Mouse (Mus musculus) liver, embryonic 14.5 days (tissue): ENCODE results near the gene Trp73. TPM values are rescaled to one million over a fixed set of nuclear protein-coding genes. Genes with fewer than 3 reads are reported as not detected.
A peak's percentile ranks its signal among the peaks of the same experiment; 100 is the strongest.

Source experiments
- ATAC-seq: fragments of 200-750 bp; cut with Nextera tagmentation; 2 replicates; pipeline ENCODE4 v1.8.0; 2017; ENCODE audit warnings: moderate number of reproducible peaks, mild to moderate bottlenecking, moderate library complexity; ENCODE audit not compliant: insufficient read depth
- DNase-seq, 3 experiments: peaks; one replicate each; pipeline ENCODE4 v3.0.0-alpha.2; 2012 to 2013; ENCODE audit warnings: low read depth in 3 of 3, low spot score in 3 of 3
- H3K27ac ChIP-seq: fragments of 300-500 bp; sonication (generic); 2 replicates; pipeline ENCODE4 v1.5.1; 2014; ENCODE audit warnings: moderate library complexity, mild to moderate bottlenecking, control low read depth, inconsistent platforms
- H3K27me3 ChIP-seq: fragments of 300-500 bp; sonication (generic); 2 replicates; pipeline ENCODE4 v1.6.1; 2014; ENCODE audit warnings: mild to moderate bottlenecking, low read length, moderate library complexity; ENCODE audit not compliant: control insufficient read depth, insufficient read depth
- H3K36me3 ChIP-seq: fragments of 300-500 bp; sonication (generic); replicated peaks from 2 replicates; pipeline ENCODE4 v1.6.1; 2014; ENCODE audit warnings: low read depth; ENCODE audit not compliant: control insufficient read depth, insufficient read depth
- H3K4me1 ChIP-seq, 2 experiments: fragments of 200-500 bp in 1 of 2; fragments of 300-500 bp in 1 of 2; sonication (generic) in 1 of 2; replicated peaks; 2 replicates each; pipeline ENCODE4 v1.6.1; 2012 to 2014; ENCODE audit warnings: antibody characterized with exemption in 1 of 2, inconsistent platforms in 1 of 2, low read length in 1 of 2; ENCODE audit not compliant: control insufficient read depth in 2 of 2, insufficient read depth in 2 of 2
- H3K4me2 ChIP-seq: fragments of 300-500 bp; sonication (generic); 2 replicates; pipeline ENCODE4 v1.6.1; 2014; ENCODE audit warnings: low read depth, mild to moderate bottlenecking, control low read depth, moderate library complexity
- H3K4me3 ChIP-seq, 2 experiments: fragments of 200-500 bp in 1 of 2; fragments of 300-500 bp in 1 of 2; sonication (generic) in 1 of 2; 2 replicates each; pipeline ENCODE4 v1.5.1; 2012 to 2014; ENCODE audit warnings: low read depth in 2 of 2, low read length in 2 of 2, mild to moderate bottlenecking in 2 of 2, control low read depth in 1 of 2, inconsistent platforms in 1 of 2, moderate library complexity in 1 of 2; ENCODE audit not compliant: insufficient read depth in 1 of 2
- H3K9ac ChIP-seq: fragments of 300-500 bp; sonication (generic); replicated peaks from 2 replicates; pipeline ENCODE4 v1.6.1; 2014; ENCODE audit warnings: mild to moderate bottlenecking, control low read depth, moderate library complexity
- H3K9me3 ChIP-seq: fragments of 300-500 bp; sonication (generic); 2 replicates; pipeline ENCODE4 v1.6.1; 2016; ENCODE audit warnings: low read length, mixed read lengths; ENCODE audit not compliant: control insufficient read depth
- CTCF ChIP-seq: IDR thresholded peaks from 2 replicates; pipeline ENCODE4 v1.5.1; 2016; ENCODE audit warnings: antibody characterized with exemption, low read depth, control low read depth
- EP300 ChIP-seq: IDR thresholded peaks from 2 replicates; pipeline ENCODE4 v1.6.1; 2016; ENCODE audit warnings: antibody characterized with exemption, low read depth
- WGBS: fragments of 180-500 bp; shearing (Covaris S2); extraction: QIAGEN DNeasy Blood & Tissue Kit; methylation state at CpG from one replicate; pipeline ENCODE4 v1.1.7; 2014; ENCODE audit not compliant: insufficient replicate concordance; 5-methylcytosine and 5-hydroxymethylcytosine counted together
- polyA plus RNA-seq, 2 experiments: library from polyadenylated mRNA; depleted of rRNA in 1 of 2; stranded (reverse) in 1 of 2; unstranded in 1 of 2; fragments of >200 nt; fragmentation: Nextera tagmentation in 1 of 2; extraction: Ambion mirVana in 1 of 2; gene quantifications; 2 replicates each; pipeline versions ENCODE4 v1.2.1 to v1.2.3; 2012 to 2014

Gene Trp73
- polyA plus RNA-seq, 2 experiments: 0.01 to 0.06 TPM

DNA sequence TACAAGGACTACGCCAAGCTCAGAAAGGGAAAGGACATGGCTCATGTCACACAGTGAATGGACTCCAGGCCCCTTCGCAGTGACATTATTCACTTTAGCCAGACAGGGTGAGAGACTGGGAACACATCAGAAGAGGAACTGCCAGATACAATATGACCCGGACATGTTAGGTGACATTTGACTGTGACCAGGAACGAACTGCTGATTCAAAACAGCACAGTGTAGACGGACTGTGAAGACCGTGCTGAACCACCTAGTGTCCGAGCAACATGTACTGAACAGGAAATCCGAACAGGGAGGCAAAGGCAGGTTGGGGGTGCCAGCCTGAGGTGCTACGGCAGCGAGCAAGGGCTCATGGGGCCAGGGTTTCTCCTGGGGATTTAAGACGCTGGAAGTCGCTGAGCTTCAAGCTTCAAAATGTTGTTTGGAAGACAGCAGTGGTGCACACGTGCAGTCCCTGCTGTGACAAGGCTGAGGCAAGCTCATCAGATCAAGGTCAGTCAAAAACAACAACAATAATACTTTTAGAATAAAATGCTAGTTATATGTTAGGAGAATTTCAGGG lies 33.4 kb downstream of the Trp73 start:
- H3K27me3 ChIP-seq: no peaks in the 10 kb centered on the region
- H3K9me3 ChIP-seq: no peaks in the 10 kb centered on the region
- no peak for DNase-seq
- TF ChIP-seq CTCF (no peak), EP300 (no peak)
- peaks cover 0 to 4% of the 10 kb centered on the region in 2 experiments; a peak in 1 of 4 replicates for H3K4me1 ChIP-seq
- WGBS: 60% methylated on average over 13 of the region's 13 CpGs
- H3K9ac ChIP-seq: no peak overlapping the region
- no peak overlapping the region for H3K27ac ChIP-seq
- no peak overlapping the region for H3K4me3 ChIP-seq
- H3K36me3 ChIP-seq: no peaks in the 10 kb centered on the region
- H3K4me2 ChIP-seq: no peak overlapping the region
- ATAC-seq: no peak

DNA sequence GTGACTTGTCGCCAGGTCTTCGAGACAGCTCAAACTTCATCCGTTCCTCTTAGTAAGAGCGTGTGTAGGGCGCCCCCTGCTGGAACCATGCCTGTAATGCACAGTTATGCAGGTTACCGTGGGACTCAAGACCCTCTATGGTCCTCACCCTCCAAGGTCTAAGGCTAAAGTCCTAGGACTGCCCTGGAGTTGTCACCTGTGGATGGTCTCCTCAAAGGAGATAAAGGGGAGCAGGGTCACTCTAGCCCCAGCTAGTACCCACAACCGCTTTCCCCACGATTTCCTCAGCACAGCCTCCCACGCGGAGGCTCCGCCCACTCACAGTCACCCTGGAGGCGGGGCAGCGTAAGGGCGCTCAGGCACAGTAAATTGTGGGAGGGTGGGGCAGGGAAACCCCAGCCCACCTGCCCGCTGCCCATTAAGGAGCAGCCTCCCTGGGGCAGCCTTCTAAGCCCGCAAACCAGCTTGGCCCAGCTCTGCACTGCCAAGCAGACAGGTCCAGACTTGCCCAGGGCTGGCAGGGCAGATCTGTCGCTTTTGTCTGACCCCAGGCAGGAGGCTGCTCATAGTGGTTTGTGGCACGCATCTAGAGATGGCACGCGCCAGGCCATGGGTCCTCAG lies 34.5 kb downstream of the Trp73 start:
- H3K27me3 ChIP-seq: no peaks in the 10 kb centered on the region
- no peak for TF ChIP-seq EP300
- peak; percentile 96 for TF ChIP-seq CTCF
- no peaks in the 10 kb centered on the region for H3K36me3 ChIP-seq
- H3K4me3 ChIP-seq: peak overlapping the region in 1 of 2 experiments; percentile 17; a peak in 1 of 4 replicates
- peak overlapping the region; percentile 53 for H3K4me2 ChIP-seq
- peak; percentile 60 for ATAC-seq
- 23% methylated on average over 20 of the region's 20 CpGs for WGBS
- H3K9ac ChIP-seq: no peak overlapping the region
- peak; percentile 45 to 50 (median 47) for DNase-seq
- peaks cover 0 to 4% of the 10 kb centered on the region in 2 experiments; a peak in 1 of 4 replicates for H3K4me1 ChIP-seq
- no peak overlapping the region for H3K27ac ChIP-seq
- no peaks in the 10 kb centered on the region for H3K9me3 ChIP-seq

DNA sequence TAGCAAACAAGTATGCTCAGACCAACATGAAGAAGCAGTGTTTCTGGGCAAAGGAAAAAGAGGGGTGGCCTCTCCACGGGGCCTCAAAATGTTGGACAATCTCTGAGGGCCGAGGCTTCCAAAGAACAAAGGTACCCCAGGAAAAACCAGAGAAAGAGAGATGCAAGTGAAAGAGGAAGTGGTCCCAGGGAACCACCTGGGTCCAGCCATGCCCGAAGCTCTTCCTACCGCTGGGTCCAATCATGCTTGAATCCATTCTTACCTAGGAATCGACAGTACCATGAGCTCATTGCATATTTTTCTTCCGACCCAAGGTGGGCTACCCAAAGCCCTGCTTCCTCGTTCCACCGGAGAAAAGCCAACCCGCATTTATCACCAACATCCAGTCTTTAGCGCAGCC lies 36.1 kb downstream of the Trp73 start:
- no peak overlapping the region for H3K4me2 ChIP-seq
- H3K4me3 ChIP-seq: no peak overlapping the region
- H3K27ac ChIP-seq: no peak overlapping the region
- no peaks in the 10 kb centered on the region for H3K36me3 ChIP-seq
- H3K27me3 ChIP-seq: no peaks in the 10 kb centered on the region; the same call in 1 of the 2 replicates
- DNase-seq (no peak), ATAC-seq (no peak)
- H3K4me1 ChIP-seq: peaks cover 0 to 4% of the 10 kb centered on the region in 2 experiments; a peak in 1 of 4 replicates
- H3K9ac ChIP-seq: no peak overlapping the region
- no peaks in the 10 kb centered on the region for H3K9me3 ChIP-seq
- TF ChIP-seq CTCF: no peak
- no peak for TF ChIP-seq EP300
- WGBS: 67% methylated on average over 10 of the region's 10 CpGs

DNA sequence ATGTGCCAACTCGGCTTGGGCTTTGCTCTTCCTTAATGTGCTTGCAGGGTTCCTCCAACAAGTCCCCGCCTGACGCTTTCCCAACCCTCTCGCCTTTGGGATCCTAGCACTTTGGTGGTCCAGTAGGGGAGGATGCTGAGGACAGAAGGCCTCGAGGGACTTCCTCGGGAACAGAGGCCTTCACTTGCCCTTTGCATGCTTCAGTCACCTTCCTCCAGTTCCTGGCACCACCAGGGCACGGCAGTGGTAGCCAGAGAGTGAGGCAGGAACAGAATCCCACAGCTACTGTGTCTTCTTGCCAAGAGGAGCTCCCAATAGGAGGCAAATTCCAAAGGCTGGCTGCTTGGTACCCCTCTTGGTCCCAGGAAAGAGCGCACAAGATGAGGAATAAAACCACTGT lies 36.6 kb downstream of the Trp73 start:
- Histone ChIP-seq H3K27ac (no peak overlapping the region), H3K4me2 (no peak overlapping the region), H3K4me3 (no peak overlapping the region), H3K9ac (no peak overlapping the region), H3K36me3 (no peaks in the 10 kb centered on the region), H3K4me1 (peaks cover 0 to 4% of the 10 kb centered on the region in 2 experiments; a peak in 1 of 4 replicates), H3K9me3 (no peaks in the 10 kb centered on the region), H3K27me3 (no peaks in the 10 kb centered on the region; the same call in 1 of the 2 replicates)
- ATAC-seq: no peak
- DNase-seq: no peak
- WGBS: 64% methylated on average over 8 of the region's 8 CpGs
- TF ChIP-seq CTCF: no peak
- TF ChIP-seq EP300: no peak

- WGBS: 42% methylated on average over 7 of the region's 7 CpGs
Measured at GRCm38 (mm10) chr4:154099361-154099760, 40.6 kb downstream of the Trp73 start.

More at GRCm38 (mm10) chr4:154099361-154099760, 40.6 kb downstream of the Trp73 start:
- no peaks in the 10 kb centered on the region for H3K36me3 ChIP-seq
- no peak overlapping the region for H3K4me3 ChIP-seq
- H3K27me3 ChIP-seq: no peaks in the 10 kb centered on the region; the same call in 1 of the 2 replicates
- ATAC-seq (no peak), DNase-seq (no peak)
- no peak for TF ChIP-seq CTCF
- TF ChIP-seq EP300: no peak
- H3K9me3 ChIP-seq: no peaks in the 10 kb centered on the region
- H3K4me1 ChIP-seq: no peaks in the 10 kb centered on the region
- no peak overlapping the region for H3K27ac ChIP-seq
- H3K9ac ChIP-seq: no peak overlapping the region
- no peak overlapping the region for H3K4me2 ChIP-seq
